Mouse (Mus musculus): ENCODE data around the gene Bmyc. TPM values are rescaled to one million over a fixed set of nuclear protein-coding genes. Genes with fewer than 3 reads are reported as not detected.

Gene Bmyc
- 105 and 127 TPM in 2 replicates for polyA plus RNA-seq (2015; fragmentation: Nextera tagmentation; extraction: Ambion mirVana)

- no peaks in the 10 kb centered on the region for H3K36me3 ChIP-seq (ENCODE audit: control insufficient read depth, insufficient read depth)
- no peaks in the 10 kb centered on the region for H3K9me3 ChIP-seq (ENCODE audit: control insufficient read depth, low read length)
- H3K4me1 ChIP-seq (replicated peaks; ENCODE audit: control insufficient read depth, insufficient read depth, low read length), result peaks cover 19% of the 10 kb centered on the region
- H3K27ac ChIP-seq (ENCODE audit: low read length), result peak within 1 kb of the TSS; percentile 84
- peak within 1 kb of the TSS; percentile 69 for H3K9ac ChIP-seq (replicated peaks; ENCODE audit: low read depth, low read length)
- ATAC-seq, result peak; percentile 98
- peak within 1 kb of the TSS; percentile 90 for H3K4me3 ChIP-seq (replicated peaks; ENCODE audit: low read length)
- H3K27me3 ChIP-seq (replicated peaks; ENCODE audit: control insufficient read depth, insufficient read depth, low read length), result no peaks in the 10 kb centered on the region
- under 1% methylated on average over 77 of the region's 78 CpGs for WGBS
- peak within 1 kb of the TSS; percentile 68 for H3K4me2 ChIP-seq (ENCODE audit: low read length)
These were observed at the start of gene Bmyc for GRCm38 (mm10) chr2:25706643-25707481. Gene Bmyc, plus strand, starts transcription at chr2:25706739.

- no peak overlapping the region for H3K9ac ChIP-seq (replicated peaks; ENCODE audit: low read depth, low read length)
- no peak overlapping the region for H3K27ac ChIP-seq (ENCODE audit: low read length)
- 66% methylated on average over 4 of the region's 4 CpGs for WGBS
- no peak for ATAC-seq
- H3K9me3 ChIP-seq (ENCODE audit: control insufficient read depth, low read length), result no peaks in the 10 kb centered on the region
- no peaks in the 10 kb centered on the region for H3K36me3 ChIP-seq (ENCODE audit: control insufficient read depth, insufficient read depth)
- H3K4me2 ChIP-seq (ENCODE audit: low read length), result no peak overlapping the region
- H3K27me3 ChIP-seq (replicated peaks; ENCODE audit: control insufficient read depth, insufficient read depth, low read length), result no peaks in the 10 kb centered on the region
- H3K4me3 ChIP-seq (replicated peaks; ENCODE audit: low read length), result no peak overlapping the region
- no peaks in the 10 kb centered on the region for H3K4me1 ChIP-seq (replicated peaks; ENCODE audit: control insufficient read depth, insufficient read depth, low read length)
These were observed 49.3 kb upstream of the Bmyc start for GRCm38 (mm10) chr2:25657246-25657645.

GRCm38 (mm10) chr2:25657652-25658051, 48.9 kb upstream of the Bmyc start, which contains the start of gene Lcn5:
Gene Lcn5, plus strand, starts transcription at chr2:25657952.
- H3K36me3 ChIP-seq (ENCODE audit: control insufficient read depth, insufficient read depth), result no peaks in the 10 kb centered on the region

GRCm38 (mm10) chr2:25660279-25660678, 46.3 kb upstream of the Bmyc start:
- Histone ChIP-seq H3K36me3 (ENCODE audit: control insufficient read depth, insufficient read depth) (no peaks in the 10 kb centered on the region), H3K4me1 (replicated peaks; ENCODE audit: control insufficient read depth, insufficient read depth, low read length) (no peaks in the 10 kb centered on the region), H3K4me2 (ENCODE audit: low read length) (no peak overlapping the region), H3K4me3 (replicated peaks; ENCODE audit: low read length) (no peak overlapping the region), H3K27me3 (replicated peaks; ENCODE audit: control insufficient read depth, insufficient read depth, low read length) (no peaks in the 10 kb centered on the region), H3K27ac (ENCODE audit: low read length) (no peak overlapping the region), H3K9ac (replicated peaks; ENCODE audit: low read depth, low read length) (no peak overlapping the region), H3K9me3 (ENCODE audit: control insufficient read depth, low read length) (no peaks in the 10 kb centered on the region)
- 94% methylated on average over 8 of the region's 8 CpGs for WGBS
- no peak for ATAC-seq

More at GRCm38 (mm10) chr2:25657652-25658051, 48.9 kb upstream of the Bmyc start, which contains the start of gene Lcn5:
- no peak within 1 kb of the TSS for H3K9ac ChIP-seq (replicated peaks; ENCODE audit: low read depth, low read length)
- H3K4me3 ChIP-seq (replicated peaks; ENCODE audit: low read length), result no peak within 1 kb of the TSS
- ATAC-seq, result no peak
- H3K4me2 ChIP-seq (ENCODE audit: low read length), result no peak within 1 kb of the TSS
- H3K4me1 ChIP-seq (replicated peaks; ENCODE audit: control insufficient read depth, insufficient read depth, low read length), result no peaks in the 10 kb centered on the region
- no peaks in the 10 kb centered on the region for H3K9me3 ChIP-seq (ENCODE audit: control insufficient read depth, low read length)
- no peaks in the 10 kb centered on the region for H3K27me3 ChIP-seq (replicated peaks; ENCODE audit: control insufficient read depth, insufficient read depth, low read length)
- no peak within 1 kb of the TSS for H3K27ac ChIP-seq (ENCODE audit: low read length)

GRCm38 (mm10) chr2:25661245-25661970, 45.1 kb upstream of the Bmyc start:
- H3K27me3 ChIP-seq (replicated peaks; ENCODE audit: control insufficient read depth, insufficient read depth, low read length), result no peaks in the 10 kb centered on the region
- ATAC-seq, result no peak
- H3K36me3 ChIP-seq (ENCODE audit: control insufficient read depth, insufficient read depth), result no peaks in the 10 kb centered on the region
- no peaks in the 10 kb centered on the region for H3K9me3 ChIP-seq (ENCODE audit: control insufficient read depth, low read length)
- no peak overlapping the region for H3K4me3 ChIP-seq (replicated peaks; ENCODE audit: low read length)
- H3K4me1 ChIP-seq (replicated peaks; ENCODE audit: control insufficient read depth, insufficient read depth, low read length), result no peaks in the 10 kb centered on the region
- 84% methylated on average over 6 of the region's 6 CpGs for WGBS
- H3K9ac ChIP-seq (replicated peaks; ENCODE audit: low read depth, low read length), result no peak overlapping the region
- H3K27ac ChIP-seq (ENCODE audit: low read length), result no peak overlapping the region
- H3K4me2 ChIP-seq (ENCODE audit: low read length), result no peak overlapping the region

GRCm38 (mm10) chr2:25663511-25663910, 43.0 kb upstream of the Bmyc start:
- ATAC-seq, result no peak
- Histone ChIP-seq H3K4me1 (replicated peaks; ENCODE audit: control insufficient read depth, insufficient read depth, low read length) (no peaks in the 10 kb centered on the region), H3K9ac (replicated peaks; ENCODE audit: low read depth, low read length) (no peak overlapping the region), H3K27ac (ENCODE audit: low read length) (no peak overlapping the region), H3K9me3 (ENCODE audit: control insufficient read depth, low read length) (no peaks in the 10 kb centered on the region), H3K27me3 (replicated peaks; ENCODE audit: control insufficient read depth, insufficient read depth, low read length) (no peaks in the 10 kb centered on the region), H3K4me3 (replicated peaks; ENCODE audit: low read length) (no peak overlapping the region), H3K4me2 (ENCODE audit: low read length) (no peak overlapping the region), H3K36me3 (ENCODE audit: control insufficient read depth, insufficient read depth) (no peaks in the 10 kb centered on the region)
- 61% methylated on average over 1 of the region's 1 CpGs for WGBS

- no peak overlapping the region for H3K9ac ChIP-seq (replicated peaks; ENCODE audit: low read depth, low read length)
- no peaks in the 10 kb centered on the region for H3K27me3 ChIP-seq (replicated peaks; ENCODE audit: control insufficient read depth, insufficient read depth, low read length)
- WGBS, result 86% methylated on average over 5 of the region's 5 CpGs
- H3K36me3 ChIP-seq (ENCODE audit: control insufficient read depth, insufficient read depth), result no peaks in the 10 kb centered on the region
- H3K4me2 ChIP-seq (ENCODE audit: low read length), result no peak overlapping the region
- no peaks in the 10 kb centered on the region for H3K9me3 ChIP-seq (ENCODE audit: control insufficient read depth, low read length)
- no peak overlapping the region for H3K4me3 ChIP-seq (replicated peaks; ENCODE audit: low read length)
- no peak overlapping the region for H3K27ac ChIP-seq (ENCODE audit: low read length)
- ATAC-seq, result no peak
- no peaks in the 10 kb centered on the region for H3K4me1 ChIP-seq (replicated peaks; ENCODE audit: control insufficient read depth, insufficient read depth, low read length)
These were observed 42.4 kb upstream of the Bmyc start for GRCm38 (mm10) chr2:25664125-25664524.

- no peak for ATAC-seq
- H3K9ac ChIP-seq (replicated peaks; ENCODE audit: low read depth, low read length), result no peak overlapping the region
- no peaks in the 10 kb centered on the region for H3K36me3 ChIP-seq (ENCODE audit: control insufficient read depth, insufficient read depth)
- H3K4me1 ChIP-seq (replicated peaks; ENCODE audit: control insufficient read depth, insufficient read depth, low read length), result no peaks in the 10 kb centered on the region
- no peaks in the 10 kb centered on the region for H3K27me3 ChIP-seq (replicated peaks; ENCODE audit: control insufficient read depth, insufficient read depth, low read length)
- H3K27ac ChIP-seq (ENCODE audit: low read length), result no peak overlapping the region
- WGBS, result 68% methylated on average over 1 of the region's 1 CpGs
- H3K4me3 ChIP-seq (replicated peaks; ENCODE audit: low read length), result no peak overlapping the region
- H3K9me3 ChIP-seq (ENCODE audit: control insufficient read depth, low read length), result no peaks in the 10 kb centered on the region
- H3K4me2 ChIP-seq (ENCODE audit: low read length), result no peak overlapping the region
These were observed 40.0 kb upstream of the Bmyc start for GRCm38 (mm10) chr2:25666516-25666915.

GRCm38 (mm10) chr2:25676486-25676885, 30.1 kb upstream of the Bmyc start, which contains the start of gene Lcn6:
Gene Lcn6, plus strand, starts transcription at chr2:25676786.
- no peak within 1 kb of the TSS for H3K9ac ChIP-seq (replicated peaks; ENCODE audit: low read depth, low read length)
- no peaks in the 10 kb centered on the region for H3K27me3 ChIP-seq (replicated peaks; ENCODE audit: control insufficient read depth, insufficient read depth, low read length)
- no peak for ATAC-seq
- no peak within 1 kb of the TSS for H3K4me3 ChIP-seq (replicated peaks; ENCODE audit: low read length)
- H3K4me2 ChIP-seq (ENCODE audit: low read length), result no peak within 1 kb of the TSS
- 94% methylated on average over 3 of the region's 3 CpGs for WGBS
- no peaks in the 10 kb centered on the region for H3K36me3 ChIP-seq (ENCODE audit: control insufficient read depth, insufficient read depth)
- H3K4me1 ChIP-seq (replicated peaks; ENCODE audit: control insufficient read depth, insufficient read depth, low read length), result no peaks in the 10 kb centered on the region
- H3K27ac ChIP-seq (ENCODE audit: low read length), result no peak within 1 kb of the TSS
- H3K9me3 ChIP-seq (ENCODE audit: control insufficient read depth, low read length), result no peaks in the 10 kb centered on the region

Data from forebrain, embryonic 16.5 days (tissue).